Mouse (Mus musculus) liver, embryonic 11.5 days (tissue): ENCODE data around the gene Rbm26. TPM values are rescaled to one million over a fixed set of nuclear protein-coding genes. Genes with fewer than 3 reads are reported as not detected.
A peak's percentile ranks its signal among the peaks of the same experiment; 100 is the strongest.

ENCODE experiments used
- ATAC-seq: fragments of 200-750 bp; cut with Nextera tagmentation; replicated peaks from 2 replicates; pipeline ENCODE4 v1.8.0; 2017; ENCODE audit warnings: moderate number of reproducible peaks, mild to moderate bottlenecking, moderate TSS enrichment, moderate library complexity; ENCODE audit not compliant: low FRiP score
- DNase-seq: peaks from one replicate; pipeline ENCODE4 v3.0.0-alpha.2; 2017; ENCODE audit warnings: low spot score
- H3K27ac ChIP-seq: fragments of 300-500 bp; sonication (generic); 2 replicates; pipeline ENCODE4 v1.5.1; 2014; ENCODE audit warnings: mild to moderate bottlenecking, low read depth, low read length, control low read depth
- H3K27me3 ChIP-seq: fragments of 300-500 bp; sonication (generic); replicated peaks from 2 replicates; pipeline ENCODE4 v1.6.1; 2014; ENCODE audit warnings: low read length, mixed read lengths; ENCODE audit not compliant: control insufficient read depth, insufficient read depth
- H3K36me3 ChIP-seq: fragments of 300-500 bp; sonication (generic); 2 replicates; pipeline ENCODE4 v1.6.1; 2014; ENCODE audit warnings: mild to moderate bottlenecking, low read length, moderate library complexity, mixed read lengths; ENCODE audit not compliant: control insufficient read depth, insufficient read depth
- H3K4me1 ChIP-seq: fragments of 300-500 bp; sonication (generic); replicated peaks from 2 replicates; pipeline ENCODE4 v1.6.1; 2014; ENCODE audit warnings: low read length, mixed read lengths; ENCODE audit not compliant: control insufficient read depth, insufficient read depth
- H3K4me2 ChIP-seq: fragments of 300-500 bp; sonication (generic); 2 replicates; pipeline ENCODE4 v1.6.1; 2014; ENCODE audit warnings: mild to moderate bottlenecking, control low read depth, moderate library complexity
- H3K4me3 ChIP-seq: fragments of 300-500 bp; sonication (generic); 2 replicates; pipeline ENCODE4 v1.5.1; 2014; ENCODE audit warnings: low read depth, low read length, control low read depth
- H3K9ac ChIP-seq: fragments of 300-500 bp; sonication (generic); 2 replicates; pipeline ENCODE4 v1.6.1; 2014; ENCODE audit warnings: low read depth, low read length, control low read depth
- H3K9me3 ChIP-seq: fragments of 300-500 bp; sonication (generic); 2 replicates; pipeline ENCODE4 v1.6.1; 2016; ENCODE audit warnings: low read length, inconsistent platforms, mixed read lengths; ENCODE audit not compliant: control insufficient read depth
- WGBS: fragments of 180-500 bp; shearing (Covaris S2); extraction: QIAGEN DNeasy Blood & Tissue Kit; methylation state at CpG from one replicate; pipeline ENCODE4 v1.1.7; 2014; 5-methylcytosine and 5-hydroxymethylcytosine counted together
- polyA plus RNA-seq: library from polyadenylated mRNA; unstranded; fragments of >200 nt; fragmentation: Nextera tagmentation; extraction: Ambion mirVana; gene quantifications from 2 replicates; pipeline ENCODE4 v1.2.1, GENCODE M21; 2014

Rbm26 gene
- 25.4 and 28.7 TPM in 2 replicates for polyA plus RNA-seq

DNA sequence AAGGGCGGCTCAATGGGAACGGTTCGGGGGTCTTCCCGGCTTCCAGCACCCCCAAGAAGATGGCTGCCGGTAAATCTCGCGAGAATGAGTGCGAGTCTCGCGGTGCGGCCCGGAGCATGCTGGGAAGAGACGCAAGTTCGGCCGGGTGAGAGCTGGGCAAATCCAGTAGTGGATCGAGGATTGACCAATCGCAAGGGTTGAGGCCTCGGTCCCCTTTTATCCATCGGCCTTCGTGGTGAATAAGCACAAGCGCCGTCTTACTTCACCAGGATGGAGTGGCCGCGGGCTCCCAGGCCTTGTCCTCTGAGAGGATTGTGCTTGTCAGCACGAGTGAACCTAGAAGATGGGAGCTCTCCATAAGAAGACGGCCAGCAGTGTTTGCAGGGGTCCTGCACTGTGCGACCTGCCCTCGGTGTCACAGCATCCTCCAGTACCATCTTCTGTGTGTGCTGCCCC lies at the start of gene Rbm26:
TSS of gene Rbm26 (minus strand) at position 90 of the 456 bp plus-strand sequence.
- Histone ChIP-seq H3K9ac (peak within 1 kb of the TSS; percentile 98), H3K4me2 (peak within 1 kb of the TSS; percentile 82), H3K4me3 (peak within 1 kb of the TSS; percentile 98), H3K4me1 (peaks cover 22% of the 10 kb centered on the region), H3K27me3 (no peaks in the 10 kb centered on the region), H3K36me3 (no peaks in the 10 kb centered on the region), H3K9me3 (no peaks in the 10 kb centered on the region), H3K27ac (peak within 1 kb of the TSS; percentile 89)
- DNase-seq (peak; percentile 95), ATAC-seq (peak; percentile 92)
- under 1% methylated on average over 28 of the region's 28 CpGs for WGBS

DNA sequence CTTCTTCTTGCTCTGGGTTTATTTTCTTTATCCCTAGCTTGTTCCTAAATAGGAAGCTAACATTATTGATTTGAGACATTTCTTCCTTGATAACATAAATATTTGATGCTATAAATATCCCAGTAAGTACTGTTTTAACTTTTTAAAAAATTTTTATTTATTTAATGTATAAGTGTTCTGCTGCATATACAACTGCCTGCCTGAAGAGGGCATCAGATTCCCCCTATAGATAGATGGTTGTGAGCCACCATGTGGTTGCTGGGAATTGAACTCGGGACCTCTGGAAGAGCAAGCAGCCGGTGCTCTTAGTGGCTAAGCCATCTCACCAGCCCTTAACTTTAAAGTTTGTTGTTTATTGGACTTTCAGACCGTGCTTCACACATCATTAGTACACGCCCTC lies 48.7 kb upstream of the Rbm26 start:
- H3K27me3 ChIP-seq: no peaks in the 10 kb centered on the region
- H3K4me1 ChIP-seq: no peaks in the 10 kb centered on the region
- H3K9me3 ChIP-seq: no peaks in the 10 kb centered on the region
- H3K9ac ChIP-seq: no peak overlapping the region
- H3K27ac ChIP-seq: no peak overlapping the region
- WGBS: 80% methylated on average over 4 of the region's 4 CpGs
- DNase-seq: no peak
- no peak overlapping the region for H3K4me3 ChIP-seq
- H3K36me3 ChIP-seq: no peaks in the 10 kb centered on the region
- H3K4me2 ChIP-seq: no peak overlapping the region
- ATAC-seq: no peak

- Histone ChIP-seq H3K4me1 (no peaks in the 10 kb centered on the region), H3K4me3 (no peak overlapping the region), H3K27ac (no peak overlapping the region), H3K36me3 (no peaks in the 10 kb centered on the region), H3K9ac (no peak overlapping the region), H3K9me3 (no peaks in the 10 kb centered on the region), H3K27me3 (no peaks in the 10 kb centered on the region), H3K4me2 (no peak overlapping the region)
- DNase-seq (no peak), ATAC-seq (no peak)
- WGBS: 75% methylated on average over 4 of the region's 4 CpGs
Measured at GRCm38 (mm10) chr14:105222240-105222639, 45.1 kb upstream of the Rbm26 start.

- H3K4me1 ChIP-seq: no peaks in the 10 kb centered on the region
- WGBS: 78% methylated on average over 9 of the region's 9 CpGs
- no peak overlapping the region for H3K9ac ChIP-seq
- no peak overlapping the region for H3K4me2 ChIP-seq
- no peak overlapping the region for H3K27ac ChIP-seq
- DNase-seq: no peak
- H3K36me3 ChIP-seq: no peaks in the 10 kb centered on the region
- no peak overlapping the region for H3K4me3 ChIP-seq
- no peaks in the 10 kb centered on the region for H3K9me3 ChIP-seq
- H3K27me3 ChIP-seq: no peaks in the 10 kb centered on the region
- no peak for ATAC-seq
Measured at GRCm38 (mm10) chr14:105219525-105220376, 42.6 kb upstream of the Rbm26 start.

DNA sequence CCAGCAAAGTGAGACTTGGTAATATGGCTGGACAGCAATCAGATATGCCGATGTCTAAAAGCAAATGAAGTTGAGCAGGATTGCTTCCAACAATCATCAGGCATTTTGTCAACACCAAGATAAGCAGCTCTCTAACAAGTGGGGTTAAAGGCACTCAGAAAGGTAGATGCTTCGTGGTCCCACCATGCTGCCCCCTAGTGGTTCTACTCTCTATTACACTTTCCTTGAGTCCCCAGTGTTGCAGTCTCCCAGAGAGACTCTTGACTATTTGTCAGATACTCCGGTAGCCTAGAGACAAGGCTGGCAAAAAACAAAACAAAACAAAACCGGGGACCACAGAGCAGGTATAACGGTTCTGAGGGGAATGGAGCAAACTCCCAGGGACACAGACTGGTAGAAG lies 21.3 kb upstream of the Rbm26 start:
- 52% methylated on average over 5 of the region's 5 CpGs for WGBS
- Histone ChIP-seq H3K4me1 (no peaks in the 10 kb centered on the region), H3K4me2 (no peak overlapping the region), H3K27me3 (no peaks in the 10 kb centered on the region), H3K9ac (no peak overlapping the region), H3K4me3 (no peak overlapping the region), H3K27ac (no peak overlapping the region), H3K9me3 (no peaks in the 10 kb centered on the region), H3K36me3 (no peaks in the 10 kb centered on the region)
- DNase-seq (no peak), ATAC-seq (peak; percentile 49; the same call in 1 of the 2 replicates)

- Histone ChIP-seq H3K27me3 (no peaks in the 10 kb centered on the region), H3K4me1 (no peaks in the 10 kb centered on the region), H3K4me2 (no peak overlapping the region), H3K9ac (no peak overlapping the region), H3K36me3 (no peaks in the 10 kb centered on the region), H3K9me3 (no peaks in the 10 kb centered on the region), H3K27ac (no peak overlapping the region), H3K4me3 (no peak overlapping the region)
- WGBS: 70% methylated on average over 4 of the region's 4 CpGs
- ATAC-seq (no peak), DNase-seq (no peak)
Measured at GRCm38 (mm10) chr14:105194682-105195081, 17.6 kb upstream of the Rbm26 start.

GRCm38 (mm10) chr14:105184866-105185265 lies 7.7 kb upstream of the Rbm26 start:
- ATAC-seq (no peak), DNase-seq (no peak)
- WGBS: 56% methylated on average over 3 of the region's 3 CpGs
- Histone ChIP-seq H3K9ac (no peak overlapping the region), H3K36me3 (no peaks in the 10 kb centered on the region), H3K27ac (no peak overlapping the region), H3K4me1 (no peaks in the 10 kb centered on the region), H3K4me3 (no peak overlapping the region), H3K27me3 (no peaks in the 10 kb centered on the region), H3K4me2 (no peak overlapping the region), H3K9me3 (no peaks in the 10 kb centered on the region)

- 60% methylated on average over 3 of the region's 3 CpGs for WGBS
- ATAC-seq: no peak
- no peak overlapping the region for H3K4me2 ChIP-seq
- H3K9me3 ChIP-seq: no peaks in the 10 kb centered on the region
- DNase-seq: no peak
- no peak overlapping the region for H3K9ac ChIP-seq
- no peak overlapping the region for H3K27ac ChIP-seq
- no peaks in the 10 kb centered on the region for H3K36me3 ChIP-seq
- H3K27me3 ChIP-seq: no peaks in the 10 kb centered on the region
- H3K4me3 ChIP-seq: no peak overlapping the region
- no peaks in the 10 kb centered on the region for H3K4me1 ChIP-seq
Measured at GRCm38 (mm10) chr14:105182786-105183185, 5.7 kb upstream of the Rbm26 start.

DNA sequence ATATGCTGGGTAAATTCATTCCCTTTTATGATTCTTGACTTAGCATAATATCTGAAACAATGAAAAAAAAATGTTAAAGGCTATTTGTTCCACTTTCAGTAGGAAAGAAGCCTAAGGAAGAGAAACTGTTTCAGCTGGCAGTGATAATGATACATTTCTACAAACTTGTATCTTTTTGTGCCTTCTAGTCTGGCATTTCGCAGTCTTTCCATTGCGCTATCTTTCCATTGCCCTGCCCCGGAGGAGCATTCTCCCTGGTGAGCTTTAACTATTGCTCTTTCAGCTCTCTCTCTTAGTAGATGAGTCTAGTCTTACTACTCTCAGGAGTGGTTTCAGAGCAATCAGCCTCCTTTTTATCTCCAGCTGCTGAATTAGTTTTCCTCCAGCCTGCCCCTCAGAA lies 2.6 kb upstream of the Rbm26 start:
- peaks cover 10% of the 10 kb centered on the region for H3K4me1 ChIP-seq
- ATAC-seq (no peak), DNase-seq (no peak)
- no peaks in the 10 kb centered on the region for H3K9me3 ChIP-seq
- no peak overlapping the region for H3K9ac ChIP-seq
- no peak overlapping the region for H3K4me3 ChIP-seq
- H3K27me3 ChIP-seq: no peaks in the 10 kb centered on the region
- H3K36me3 ChIP-seq: no peaks in the 10 kb centered on the region
- H3K27ac ChIP-seq: no peak overlapping the region
- WGBS: 96% methylated on average over 3 of the region's 3 CpGs
- no peak overlapping the region for H3K4me2 ChIP-seq
